Mouse (Mus musculus): Measurements from ENCODE around the gene Itga3.

- no peak for TF ChIP-seq POLR2A (IDR thresholded peaks at IDR 0.05; ENCODE audit: insufficient read depth, low read length)
- no peak for TF ChIP-seq CTCF (IDR thresholded peaks at IDR 0.05; ENCODE audit: low read depth, low read length)
- no peak for TF ChIP-seq EP300 (IDR thresholded peaks at IDR 0.05; ENCODE audit: insufficient read depth, low read depth, low read length)
Observed at GRCm38 (mm10) chr11:95015484-95015883, 61.1 kb downstream of the Itga3 start.
